Mouse (Mus musculus) B cell, adult (primary cell): ENCODE measurements around the gene Irf2. TPM values are rescaled to one million over a fixed set of nuclear protein-coding genes. Genes with fewer than 3 reads are reported as not detected.

Source experiments
- total RNA-seq: library from RNA; stranded (reverse); gene quantifications from 4 replicates; pipeline ENCODE4 v1.2.4, GENCODE M21; 2023; ENCODE audit not compliant: inconsistent age

Irf2 gene
- 284 to 326 TPM (median 302 TPM) in 4 replicates for total RNA-seq

GRCm38 (mm10) chr8:46739003-46739949 is at the start of gene Irf2:
Gene Irf2, plus strand, starts transcription at chr8:46739732.

Other genes starting within 250 kb of the Irf2 start
- gene Cenpu, start 187.7 kb upstream of the Irf2 start, total RNA-seq, result 5.3 to 11.1 TPM (median 9.3 TPM) in 4 replicates
- 27.2 to 37.1 TPM (median 33.5 TPM) in 4 replicates for gene Primpol, start 122.5 kb upstream of the Irf2 start, total RNA-seq
- 16.4 to 18.6 TPM (median 18.1 TPM) in 4 replicates for gene Casp3, start 122.4 kb upstream of the Irf2 start, total RNA-seq
- gene Enpp6, start 247.2 kb downstream of the Irf2 start, total RNA-seq, result 0.26 to 2.1 TPM (median 1.5 TPM) in 4 replicates